Mouse (Mus musculus): Measurements from ENCODE around the gene Ankrd63. TPM values are rescaled to one million over a fixed set of nuclear protein-coding genes. Genes with fewer than 3 reads are reported as not detected.
A peak's percentile ranks its signal among the peaks of the same experiment; 100 is the strongest.

The Ankrd63 gene
- polyA plus RNA-seq, 1 experiment from 2014 or later: not detected

GRCm38 (mm10) chr2:118745232-118745884, 41.6 kb upstream of the Ankrd63 start, which contains the start of gene Inafm2:
TSS of gene Inafm2 (plus strand) at chr2:118745758.
- no peaks in the 10 kb centered on the region for H3K9me3 ChIP-seq (ENCODE audit: control insufficient read depth, low read length)
- ATAC-seq (replicated peaks; ENCODE audit: low FRiP score) (peak; percentile 91), DNase-seq (ENCODE audit: low spot score) (peak; percentile 92)
- peaks cover 7% of the 10 kb centered on the region; the same call in 1 of the 2 replicates for H3K36me3 ChIP-seq (ENCODE audit: control insufficient read depth, insufficient read depth, low read length)
- WGBS: under 1% methylated on average over 54 of the region's 57 CpGs
- peak within 1 kb of the TSS; percentile 96 for H3K4me3 ChIP-seq (ENCODE audit: low read depth, low read length)
- peaks cover 33% of the 10 kb centered on the region for H3K4me1 ChIP-seq (replicated peaks; ENCODE audit: control insufficient read depth, insufficient read depth, low read length)
- peak within 1 kb of the TSS; percentile 58 for H3K27ac ChIP-seq (ENCODE audit: low read depth, low read length)
- H3K9ac ChIP-seq (ENCODE audit: low read depth, low read length): peak within 1 kb of the TSS; percentile 97
- no peaks in the 10 kb centered on the region; the same call in none of the 2 replicates for H3K27me3 ChIP-seq (replicated peaks; ENCODE audit: control insufficient read depth, insufficient read depth, low read length)
- H3K4me2 ChIP-seq: peak within 1 kb of the TSS; percentile 98

- Histone ChIP-seq H3K4me3 (ENCODE audit: low read depth, low read length) (peak overlapping the region; percentile 96; the same call in 1 of the 2 replicates), H3K27me3 (replicated peaks; ENCODE audit: control insufficient read depth, insufficient read depth, low read length) (no peaks in the 10 kb centered on the region; the same call in none of the 2 replicates), H3K36me3 (ENCODE audit: control insufficient read depth, insufficient read depth, low read length) (0 out of 2 replicates have a peak, but pooled peaks cover 4% of the 10 kb centered on the region), H3K4me2 (peak overlapping the region; percentile 98), H3K9me3 (ENCODE audit: control insufficient read depth, low read length) (no peaks in the 10 kb centered on the region), H3K4me1 (replicated peaks; ENCODE audit: control insufficient read depth, insufficient read depth, low read length) (peaks cover 31% of the 10 kb centered on the region), H3K9ac (ENCODE audit: low read depth, low read length) (peak overlapping the region; percentile 97; the same call in 1 of the 2 replicates), H3K27ac (ENCODE audit: low read depth, low read length) (no peak overlapping the region)
- ATAC-seq (replicated peaks; ENCODE audit: low FRiP score) (no peak), DNase-seq (ENCODE audit: low spot score) (no peak)
- WGBS: 10% methylated on average over 7 of the region's 7 CpGs
Observed at GRCm38 (mm10) chr2:118744621-118745020, 40.9 kb upstream of the Ankrd63 start.

- Histone ChIP-seq H3K27me3 (replicated peaks; ENCODE audit: control insufficient read depth, insufficient read depth, low read length) (no peaks in the 10 kb centered on the region; the same call in none of the 2 replicates), H3K9me3 (ENCODE audit: control insufficient read depth, low read length) (no peaks in the 10 kb centered on the region), H3K4me1 (replicated peaks; ENCODE audit: control insufficient read depth, insufficient read depth, low read length) (peaks cover 21% of the 10 kb centered on the region), H3K9ac (ENCODE audit: low read depth, low read length) (no peak overlapping the region), H3K27ac (ENCODE audit: low read depth, low read length) (no peak overlapping the region), H3K36me3 (ENCODE audit: control insufficient read depth, insufficient read depth, low read length) (no peaks in the 10 kb centered on the region), H3K4me2 (no peak overlapping the region), H3K4me3 (ENCODE audit: low read depth, low read length) (no peak overlapping the region)
- no peak for DNase-seq (ENCODE audit: low spot score)
- WGBS: 27% methylated on average over 8 of the region's 8 CpGs
- no peak for ATAC-seq (replicated peaks; ENCODE audit: low FRiP score)
Observed at GRCm38 (mm10) chr2:118743261-118743943, 39.6 kb upstream of the Ankrd63 start.

GRCm38 (mm10) chr2:118741183-118741582, 37.4 kb upstream of the Ankrd63 start:
- H3K9me3 ChIP-seq (ENCODE audit: control insufficient read depth, low read length): no peaks in the 10 kb centered on the region
- H3K4me2 ChIP-seq: no peak overlapping the region
- DNase-seq (ENCODE audit: low spot score) (no peak), ATAC-seq (replicated peaks; ENCODE audit: low FRiP score) (no peak)
- WGBS: 68% methylated on average over 9 of the region's 9 CpGs
- H3K4me3 ChIP-seq (ENCODE audit: low read depth, low read length): no peak overlapping the region
- H3K9ac ChIP-seq (ENCODE audit: low read depth, low read length): no peak overlapping the region
- no peaks in the 10 kb centered on the region for H3K36me3 ChIP-seq (ENCODE audit: control insufficient read depth, insufficient read depth, low read length)
- peaks cover 9% of the 10 kb centered on the region for H3K4me1 ChIP-seq (replicated peaks; ENCODE audit: control insufficient read depth, insufficient read depth, low read length)
- H3K27ac ChIP-seq (ENCODE audit: low read depth, low read length): no peak overlapping the region
- no peaks in the 10 kb centered on the region; the same call in none of the 2 replicates for H3K27me3 ChIP-seq (replicated peaks; ENCODE audit: control insufficient read depth, insufficient read depth, low read length)

GRCm38 (mm10) chr2:118740341-118740740, 36.6 kb upstream of the Ankrd63 start:
- DNase-seq (ENCODE audit: low spot score) (no peak), ATAC-seq (replicated peaks; ENCODE audit: low FRiP score) (no peak)
- no peaks in the 10 kb centered on the region for H3K36me3 ChIP-seq (ENCODE audit: control insufficient read depth, insufficient read depth, low read length)
- peaks cover 9% of the 10 kb centered on the region for H3K4me1 ChIP-seq (replicated peaks; ENCODE audit: control insufficient read depth, insufficient read depth, low read length)
- no peak overlapping the region for H3K4me3 ChIP-seq (ENCODE audit: low read depth, low read length)
- H3K9ac ChIP-seq (ENCODE audit: low read depth, low read length): no peak overlapping the region
- no peaks in the 10 kb centered on the region; the same call in none of the 2 replicates for H3K27me3 ChIP-seq (replicated peaks; ENCODE audit: control insufficient read depth, insufficient read depth, low read length)
- no peak overlapping the region for H3K4me2 ChIP-seq
- WGBS: 44% methylated on average over 3 of the region's 3 CpGs
- no peaks in the 10 kb centered on the region for H3K9me3 ChIP-seq (ENCODE audit: control insufficient read depth, low read length)
- H3K27ac ChIP-seq (ENCODE audit: low read depth, low read length): no peak overlapping the region

GRCm38 (mm10) chr2:118733341-118733740, 29.6 kb upstream of the Ankrd63 start:
- H3K9ac ChIP-seq (ENCODE audit: low read depth, low read length): no peak overlapping the region
- ATAC-seq (replicated peaks; ENCODE audit: low FRiP score) (no peak), DNase-seq (ENCODE audit: low spot score) (no peak)
- 73% methylated on average over 5 of the region's 5 CpGs for whole genome bisulfite sequencing
- peaks cover 12% of the 10 kb centered on the region for H3K4me1 ChIP-seq (replicated peaks; ENCODE audit: control insufficient read depth, insufficient read depth, low read length)
- no peak overlapping the region for H3K4me3 ChIP-seq (ENCODE audit: low read depth, low read length)
- no peaks in the 10 kb centered on the region for H3K9me3 ChIP-seq (ENCODE audit: control insufficient read depth, low read length)
- peaks cover 3% of the 10 kb centered on the region; the same call in 1 of the 2 replicates for H3K27me3 ChIP-seq (replicated peaks; ENCODE audit: control insufficient read depth, insufficient read depth, low read length)
- no peaks in the 10 kb centered on the region for H3K36me3 ChIP-seq (ENCODE audit: control insufficient read depth, insufficient read depth, low read length)
- no peak overlapping the region for H3K27ac ChIP-seq (ENCODE audit: low read depth, low read length)
- H3K4me2 ChIP-seq: no peak overlapping the region

GRCm38 (mm10) chr2:118731981-118732380, 28.2 kb upstream of the Ankrd63 start:
- no peak overlapping the region for H3K4me2 ChIP-seq
- DNase-seq (ENCODE audit: low spot score): no peak
- 86% methylated on average over 5 of the region's 5 CpGs for WGBS
- H3K27me3 ChIP-seq (replicated peaks; ENCODE audit: control insufficient read depth, insufficient read depth, low read length): peaks cover 3% of the 10 kb centered on the region
- H3K9ac ChIP-seq (ENCODE audit: low read depth, low read length): no peak overlapping the region
- H3K36me3 ChIP-seq (ENCODE audit: control insufficient read depth, insufficient read depth, low read length): no peaks in the 10 kb centered on the region
- H3K9me3 ChIP-seq (ENCODE audit: control insufficient read depth, low read length): no peaks in the 10 kb centered on the region
- H3K4me1 ChIP-seq (replicated peaks; ENCODE audit: control insufficient read depth, insufficient read depth, low read length): peaks cover 16% of the 10 kb centered on the region
- ATAC-seq (replicated peaks; ENCODE audit: low FRiP score): no peak
- no peak overlapping the region for H3K4me3 ChIP-seq (ENCODE audit: low read depth, low read length)
- H3K27ac ChIP-seq (ENCODE audit: low read depth, low read length): no peak overlapping the region

DNA sequence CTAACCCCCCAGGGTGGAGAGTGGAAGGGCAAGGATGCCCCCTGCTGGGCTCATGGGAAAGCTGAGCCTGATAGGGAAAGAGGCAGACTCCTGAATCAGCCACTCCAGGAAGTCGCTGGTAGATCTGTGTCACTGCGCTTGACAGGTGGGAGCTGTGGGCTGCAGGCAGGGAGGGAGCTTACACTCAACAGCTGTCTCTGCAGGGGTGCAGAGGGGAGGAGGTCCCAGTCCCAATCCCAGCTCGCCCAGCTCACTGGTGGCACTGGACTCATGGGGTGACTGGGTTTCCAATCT, 26.8 kb upstream of the Ankrd63 start:
- Histone ChIP-seq H3K27ac (ENCODE audit: low read depth, low read length) (no peak overlapping the region), H3K27me3 (replicated peaks; ENCODE audit: control insufficient read depth, insufficient read depth, low read length) (peaks cover 3% of the 10 kb centered on the region), H3K4me2 (no peak overlapping the region), H3K9me3 (ENCODE audit: control insufficient read depth, low read length) (no peaks in the 10 kb centered on the region), H3K4me1 (replicated peaks; ENCODE audit: control insufficient read depth, insufficient read depth, low read length) (peaks cover 16% of the 10 kb centered on the region), H3K4me3 (ENCODE audit: low read depth, low read length) (no peak overlapping the region), H3K36me3 (ENCODE audit: control insufficient read depth, insufficient read depth, low read length) (no peaks in the 10 kb centered on the region), H3K9ac (ENCODE audit: low read depth, low read length) (no peak overlapping the region)
- 6% methylated on average over 3 of the region's 3 CpGs for WGBS
- DNase-seq (ENCODE audit: low spot score) (no peak), ATAC-seq (replicated peaks; ENCODE audit: low FRiP score) (peak; percentile 30; the same call in 1 of the 2 replicates)
